Mouse (Mus musculus) C2C12 (cell line): ENCODE results near the gene Tns2.

Experiments
- CEBPB ChIP-seq: IDR thresholded peaks from one replicate; pipeline ENCODE4 v1.6.1; 2011; ENCODE audit warnings: low read depth, mild to moderate bottlenecking, control low read depth, moderate library complexity
- CTCF ChIP-seq: IDR thresholded peaks from one replicate; pipeline ENCODE4 v1.5.1; 2011; ENCODE audit not compliant: control insufficient read depth, insufficient read depth, insufficient read length
- FOSL1 ChIP-seq: IDR thresholded peaks from one replicate; pipeline ENCODE4 v1.8.0; 2011; ENCODE audit warnings: mild to moderate bottlenecking, low read length; ENCODE audit not compliant: poor library complexity, insufficient read depth, severe bottlenecking
- MAX ChIP-seq: IDR thresholded peaks from one replicate; pipeline ENCODE4 v1.6.1; 2011; ENCODE audit warnings: mild to moderate bottlenecking, control low read depth
- MYOD1 ChIP-seq: IDR thresholded peaks from one replicate; pipeline ENCODE4 v1.6.1; 2011; ENCODE audit warnings: low read depth; ENCODE audit not compliant: control insufficient read depth, insufficient read length
- USF1 ChIP-seq: IDR thresholded peaks from one replicate; pipeline ENCODE4 v1.6.1; 2011; ENCODE audit warnings: low read depth, mild to moderate bottlenecking, control low read depth, moderate library complexity

DNA sequence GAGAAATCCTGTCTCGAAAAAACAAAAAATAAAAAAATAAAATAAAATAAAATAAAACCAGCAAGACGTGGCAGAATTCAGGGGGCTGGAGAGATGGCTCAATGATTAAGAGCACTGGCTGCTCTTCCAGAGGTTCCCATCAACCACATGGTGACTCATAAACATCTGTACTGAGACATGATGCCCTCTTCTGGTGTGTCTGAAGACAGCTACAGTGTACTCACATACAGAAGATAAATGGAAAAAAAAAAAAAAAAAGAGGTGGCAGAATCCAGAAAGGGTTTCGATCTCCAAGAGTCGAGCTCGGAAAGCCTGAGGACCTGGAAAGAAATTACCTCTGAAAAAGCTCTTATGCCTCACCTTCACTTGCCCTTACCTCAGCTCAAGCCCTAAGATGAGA lies 40.9 kb downstream of the Tns2 start:
- TF ChIP-seq CEBPB = no peak
- no peak for TF ChIP-seq CTCF
- TF ChIP-seq MAX = no peak
- TF ChIP-seq MYOD1 = no peak
- TF ChIP-seq USF1 = no peak
- TF ChIP-seq FOSL1 = no peak
